Mouse (Mus musculus) lung, embryonic 15.5 days (tissue): Measurements from ENCODE around the gene Unc45a. TPM values are rescaled to one million over a fixed set of nuclear protein-coding genes. Genes with fewer than 3 reads are reported as not detected.

Experiments
- ATAC-seq: fragments of 200-750 bp; cut with Nextera tagmentation; 2 replicates; pipeline ENCODE4 v1.8.0; 2017; ENCODE audit warnings: moderate number of reproducible peaks, borderline replicate concordance; ENCODE audit not compliant: low FRiP score, low TSS enrichment; ENCODE audit errors: extremely low read depth
- H3K27ac ChIP-seq: fragments of 300-500 bp; sonication (generic); 2 replicates; pipeline ENCODE4 v1.5.1; 2015; ENCODE audit warnings: moderate library complexity, mild to moderate bottlenecking, inconsistent platforms
- H3K27me3 ChIP-seq: fragments of 300-500 bp; sonication (generic); 2 replicates; pipeline ENCODE4 v1.6.1; 2015; ENCODE audit warnings: inconsistent platforms
- H3K36me3 ChIP-seq: fragments of 300-500 bp; sonication (generic); 2 replicates; pipeline ENCODE4 v1.6.1; 2015; ENCODE audit warnings: inconsistent platforms
- H3K4me1 ChIP-seq: fragments of 300-500 bp; sonication (generic); 2 replicates; pipeline ENCODE4 v1.6.1; 2015; ENCODE audit warnings: inconsistent platforms
- H3K4me2 ChIP-seq: fragments of 300-500 bp; sonication (generic); 2 replicates; pipeline ENCODE4 v1.6.1; 2015; ENCODE audit warnings: inconsistent platforms, mild to moderate bottlenecking, moderate library complexity
- H3K4me3 ChIP-seq: fragments of 300-500 bp; sonication (generic); 2 replicates; pipeline ENCODE4 v1.5.1; 2015; ENCODE audit warnings: mild to moderate bottlenecking, inconsistent platforms
- H3K9ac ChIP-seq: fragments of 300-500 bp; sonication (generic); 2 replicates; pipeline ENCODE4 v1.6.1; 2015; ENCODE audit warnings: inconsistent platforms
- H3K9me3 ChIP-seq: fragments of 300-500 bp; sonication (generic); 2 replicates; pipeline ENCODE4 v1.6.1; 2016; ENCODE audit warnings: inconsistent platforms
- WGBS: fragments of 180-500 bp; shearing (Covaris S2); methylation state at CpG from one replicate; pipeline ENCODE4 v1.1.7; 2015; 5-methylcytosine and 5-hydroxymethylcytosine counted together
- polyA plus RNA-seq: library from polyadenylated mRNA; unstranded; fragments of >200 nt; fragmentation: Nextera tagmentation; extraction: Ambion mirVana; gene quantifications from 2 replicates; pipeline ENCODE4 v1.2.1, GENCODE M21; 2015

The Unc45a gene
- polyA plus RNA-seq, 1 experiment from 2014 or later, result 42.2 TPM

GRCm38 (mm10) chr7:80319846-80320496 is 20.8 kb downstream of the Unc45a start:
- no peak overlapping the region for H3K9ac ChIP-seq
- ATAC-seq, result no peak
- no peak overlapping the region for H3K4me3 ChIP-seq
- H3K36me3 ChIP-seq, result peaks cover 38% of the 10 kb centered on the region
- 67% methylated on average over 19 of the region's 19 CpGs for WGBS
- H3K9me3 ChIP-seq, result no peaks in the 10 kb centered on the region; the same call in 1 of the 2 replicates
- H3K27ac ChIP-seq, result no peak overlapping the region
- no peaks in the 10 kb centered on the region for H3K27me3 ChIP-seq
- H3K4me2 ChIP-seq, result no peak overlapping the region
- H3K4me1 ChIP-seq, result peaks cover 12% of the 10 kb centered on the region

- WGBS, result 79% methylated on average over 4 of the region's 4 CpGs
- H3K9ac ChIP-seq, result no peak overlapping the region
- H3K27ac ChIP-seq, result no peak overlapping the region
- no peak overlapping the region for H3K4me2 ChIP-seq
- H3K9me3 ChIP-seq, result no peaks in the 10 kb centered on the region; the same call in 1 of the 2 replicates
- peaks cover 51% of the 10 kb centered on the region for H3K36me3 ChIP-seq
- H3K27me3 ChIP-seq, result no peaks in the 10 kb centered on the region
- no peak for ATAC-seq
- no peak overlapping the region for H3K4me3 ChIP-seq
- H3K4me1 ChIP-seq, result peaks cover 10% of the 10 kb centered on the region
Observed at GRCm38 (mm10) chr7:80318670-80319069, 22.1 kb downstream of the Unc45a start.

GRCm38 (mm10) chr7:80317439-80318115 is 23.2 kb downstream of the Unc45a start:
- Histone ChIP-seq H3K9ac (no peak overlapping the region), H3K4me1 (no peaks in the 10 kb centered on the region), H3K27ac (no peak overlapping the region), H3K4me2 (no peak overlapping the region), H3K36me3 (peaks cover 62% of the 10 kb centered on the region), H3K4me3 (no peak overlapping the region), H3K27me3 (no peaks in the 10 kb centered on the region), H3K9me3 (no peaks in the 10 kb centered on the region; the same call in 1 of the 2 replicates)
- WGBS, result 40% methylated on average over 1 of the region's 1 CpGs
- ATAC-seq, result no peak

GRCm38 (mm10) chr7:80315733-80316132 is 25.1 kb downstream of the Unc45a start:
- no peak overlapping the region for H3K9ac ChIP-seq
- no peaks in the 10 kb centered on the region for H3K27me3 ChIP-seq

GRCm38 (mm10) chr7:80310771-80311170 is 30.0 kb downstream of the Unc45a start:
- H3K9me3 ChIP-seq, result no peaks in the 10 kb centered on the region; the same call in 1 of the 2 replicates
- no peak overlapping the region for H3K4me3 ChIP-seq
- no peaks in the 10 kb centered on the region for H3K4me1 ChIP-seq
- ATAC-seq, result no peak
- no peaks in the 10 kb centered on the region for H3K27me3 ChIP-seq
- H3K4me2 ChIP-seq, result no peak overlapping the region
- whole genome bisulfite sequencing, result 85% methylated on average over 7 of the region's 7 CpGs
- no peak overlapping the region for H3K9ac ChIP-seq
- H3K36me3 ChIP-seq, result peaks cover 95% of the 10 kb centered on the region
- H3K27ac ChIP-seq, result no peak overlapping the region

More at GRCm38 (mm10) chr7:80315733-80316132, 25.1 kb downstream of the Unc45a start:
- peaks cover 76% of the 10 kb centered on the region for H3K36me3 ChIP-seq
- H3K9me3 ChIP-seq, result no peaks in the 10 kb centered on the region; the same call in 1 of the 2 replicates
- WGBS, result 78% methylated on average over 2 of the region's 2 CpGs
- no peak overlapping the region for H3K4me3 ChIP-seq
- ATAC-seq, result no peak
- H3K4me2 ChIP-seq, result no peak overlapping the region
- H3K4me1 ChIP-seq, result no peaks in the 10 kb centered on the region
- H3K27ac ChIP-seq, result no peak overlapping the region

GRCm38 (mm10) chr7:80307766-80308165 is 33.0 kb downstream of the Unc45a start:
- H3K9ac ChIP-seq, result no peak overlapping the region
- no peaks in the 10 kb centered on the region for H3K9me3 ChIP-seq
- H3K27me3 ChIP-seq, result no peaks in the 10 kb centered on the region
- 81% methylated on average over 3 of the region's 3 CpGs for WGBS
- H3K4me2 ChIP-seq, result no peak overlapping the region
- H3K36me3 ChIP-seq, result peaks cover 94% of the 10 kb centered on the region
- no peak overlapping the region for H3K4me3 ChIP-seq
- no peaks in the 10 kb centered on the region for H3K4me1 ChIP-seq
- H3K27ac ChIP-seq, result no peak overlapping the region
- ATAC-seq, result no peak

- Histone ChIP-seq H3K9ac (no peak overlapping the region), H3K36me3 (peaks cover 73% of the 10 kb centered on the region), H3K4me2 (no peak overlapping the region), H3K4me3 (no peak overlapping the region), H3K27me3 (no peaks in the 10 kb centered on the region), H3K9me3 (no peaks in the 10 kb centered on the region), H3K27ac (no peak overlapping the region), H3K4me1 (peaks cover 10% of the 10 kb centered on the region)
- WGBS, result 87% methylated on average over 2 of the region's 2 CpGs
- no peak for ATAC-seq
Observed at GRCm38 (mm10) chr7:80301522-80301921, 39.3 kb downstream of the Unc45a start.

- H3K27me3 ChIP-seq, result no peaks in the 10 kb centered on the region
- no peak for ATAC-seq
- WGBS, result 89% methylated on average over 3 of the region's 3 CpGs
- no peak overlapping the region for H3K27ac ChIP-seq
- peaks cover 23% of the 10 kb centered on the region for H3K4me1 ChIP-seq
- no peak overlapping the region for H3K4me3 ChIP-seq
- H3K9me3 ChIP-seq, result no peaks in the 10 kb centered on the region
- no peak overlapping the region for H3K9ac ChIP-seq
- peaks cover 54% of the 10 kb centered on the region for H3K36me3 ChIP-seq
- no peak overlapping the region for H3K4me2 ChIP-seq
Observed at GRCm38 (mm10) chr7:80299568-80299967, 41.2 kb downstream of the Unc45a start.

GRCm38 (mm10) chr7:80298754-80299153 is 42.1 kb downstream of the Unc45a start:
- H3K4me1 ChIP-seq, result peaks cover 25% of the 10 kb centered on the region
- H3K4me3 ChIP-seq, result no peak overlapping the region
- H3K4me2 ChIP-seq, result no peak overlapping the region
- no peaks in the 10 kb centered on the region for H3K9me3 ChIP-seq
- 91% methylated on average over 4 of the region's 4 CpGs for WGBS
- ATAC-seq, result no peak
- H3K9ac ChIP-seq, result no peak overlapping the region
- H3K27me3 ChIP-seq, result no peaks in the 10 kb centered on the region
- peaks cover 46% of the 10 kb centered on the region for H3K36me3 ChIP-seq
- no peak overlapping the region for H3K27ac ChIP-seq

- H3K4me2 ChIP-seq, result peak overlapping the region; percentile 16; the same call in 1 of the 2 replicates
- 69% methylated on average over 3 of the region's 3 CpGs for WGBS
- peaks cover 32% of the 10 kb centered on the region for H3K36me3 ChIP-seq
- ATAC-seq, result no peak
- no peak overlapping the region for H3K9ac ChIP-seq
- peaks cover 27% of the 10 kb centered on the region for H3K4me1 ChIP-seq
- H3K27me3 ChIP-seq, result no peaks in the 10 kb centered on the region
- H3K9me3 ChIP-seq, result no peaks in the 10 kb centered on the region
- no peak overlapping the region for H3K4me3 ChIP-seq
- H3K27ac ChIP-seq, result no peak overlapping the region
Observed at GRCm38 (mm10) chr7:80297041-80297440, 43.8 kb downstream of the Unc45a start.

- H3K4me1 ChIP-seq, result peaks cover 27% of the 10 kb centered on the region
- 91% methylated on average over 6 of the region's 6 CpGs for WGBS
- peak overlapping the region; percentile 16; the same call in 1 of the 2 replicates for H3K4me2 ChIP-seq
- ATAC-seq, result no peak
- H3K27me3 ChIP-seq, result no peaks in the 10 kb centered on the region
- no peak overlapping the region for H3K27ac ChIP-seq
- H3K4me3 ChIP-seq, result no peak overlapping the region; the same call in 1 of the 2 replicates
- no peaks in the 10 kb centered on the region for H3K9me3 ChIP-seq
- peaks cover 27% of the 10 kb centered on the region for H3K36me3 ChIP-seq
- 0 out of 2 replicates have a peak overlapping the region, but pooled peaks have one; percentile 2 for H3K9ac ChIP-seq
Observed at GRCm38 (mm10) chr7:80296462-80296861, 44.3 kb downstream of the Unc45a start.
